Mouse (Mus musculus) heart, adult 18-20 months (tissue): Measurements from ENCODE around the gene Klrc1. TPM values are rescaled to one million over a fixed set of nuclear protein-coding genes. Genes with fewer than 3 reads are reported as not detected.
"Not testable (repeated sequence)": the region's sequence is repeated elsewhere in the genome, so short reads cannot be mapped to it uniquely, and the experiment has no call there.

ENCODE experiments used
- DNase-seq, 2 experiments: peaks; one replicate each; pipeline ENCODE4 v3.0.0; 2021 to 2022; ENCODE audit warnings: mixed read lengths in 1 of 2
- long read RNA-seq, 2 experiments: library from polyadenylated mRNA; stranded (forward); transcript quantifications; one replicate each; pipeline ENCODE4 v2.0.0; 2021
- microRNA-seq, 2 experiments: library from miRNA; unstranded; fragments of <30 nt; microRNA quantifications; one replicate each; pipeline ENCODE4 v1.2.0; 2022
- total RNA-seq, 2 experiments: library from RNA; stranded (reverse); gene quantifications; 2 replicates each; pipeline ENCODE4 v1.2.3; 2021

Gene Klrc1
- total RNA-seq = under 1 TPM in 1 of 2 experiments, not detected in 1; 0.27 TPM
- long read RNA-seq, experiment 1 = 0 reads
- long read RNA-seq, experiment 2 = 0 reads

GRCm38 (mm10) chr6:129678873-129679272 is at the start of gene Klrc1:
Gene Klrc1 (minus strand): TSS chr6:129678973.
- no peak for DNase-seq

GRCm38 (mm10) chr6:129727237-129727636 is 48.5 kb upstream of the Klrc1 start:
- DNase-seq = no peak

- no peak for DNase-seq
These were observed 42.6 kb upstream of the Klrc1 start for GRCm38 (mm10) chr6:129721390-129721789.

GRCm38 (mm10) chr6:129720487-129720886 is 41.7 kb upstream of the Klrc1 start:
- no peak for DNase-seq

- DNase-seq = no peak
These were observed 38.3 kb upstream of the Klrc1 start, which contains the start of gene Klri1 for GRCm38 (mm10) chr6:129717032-129717431. Gene Klri1 (minus strand): TSS chr6:129717132.

GRCm38 (mm10) chr6:129713566-129713965 is 34.8 kb upstream of the Klrc1 start:
- DNase-seq = peak in 1 of 2 experiments; percentile 2

- DNase-seq = not testable (repeated sequence)
These were observed 12.7 kb upstream of the Klrc1 start for GRCm38 (mm10) chr6:129691436-129691835.

GRCm38 (mm10) chr6:129680379-129680778 is 1.6 kb upstream of the Klrc1 start:
- peak in 1 of 2 experiments; percentile 2 for DNase-seq

- not testable (repeated sequence) for DNase-seq
These were observed 17.5 kb downstream of the Klrc1 start for GRCm38 (mm10) chr6:129661301-129661700.

GRCm38 (mm10) chr6:129660589-129660988 is 18.2 kb downstream of the Klrc1 start, which contains the start of gene Klrc2:
Gene Klrc2 (minus strand): TSS chr6:129660689.
- DNase-seq = not testable (repeated sequence)

- not testable (repeated sequence) for DNase-seq
These were observed 34.7 kb downstream of the Klrc1 start for GRCm38 (mm10) chr6:129644054-129644453.

- DNase-seq = not testable (repeated sequence)
These were observed 35.5 kb downstream of the Klrc1 start, which contains the start of gene Klrc3 for GRCm38 (mm10) chr6:129643237-129643636. Gene Klrc3 (minus strand): TSS chr6:129643337.

- DNase-seq = not testable (repeated sequence)
These were observed 47.7 kb downstream of the Klrc1 start for GRCm38 (mm10) chr6:129631046-129631445.

GRCm38 (mm10) chr6:129623735-129624134 is 55.0 kb downstream of the Klrc1 start, which contains the start of gene Klrk1:
Gene Klrk1 (minus strand): TSS chr6:129623864.
- no peak for DNase-seq

Small RNAs within 50 kb of the gene (microRNA-seq; reads per million reads assigned to microRNA genes)
- gene Mir680-1 = 0 reads per million in 2 experiments

Other genes starting within 250 kb of the Klrc1 start
- 10 to 100 TPM; 11.1 to 11.4 TPM for gene Clec1a, start 227.0 kb downstream of the Klrc1 start, total RNA-seq
- gene Olr1, start 171.8 kb downstream of the Klrc1 start, total RNA-seq = not detected
- gene Tmem52b, start 166.4 kb downstream of the Klrc1 start, total RNA-seq = not detected
- 100 to 1,000 TPM; 149 to 199 TPM for gene Gabarapl1, start 145.8 kb downstream of the Klrc1 start, total RNA-seq
- under 1 TPM in 1 of 2 experiments, not detected in 1; 0.30 TPM for gene Klre1, start 101.1 kb downstream of the Klrc1 start, total RNA-seq
- 1 to 10 TPM in 1 of 2 experiments, not detected in 1; 1.1 TPM for gene Klrd1, start 87.2 kb downstream of the Klrc1 start, total RNA-seq
- under 1 TPM; 0.26 to 0.57 TPM for gene Klrk1, start 55.1 kb downstream of the Klrc1 start, total RNA-seq
- not detected for gene Klrc3, start 35.6 kb downstream of the Klrc1 start, total RNA-seq
- not detected for gene Klrc2, start 18.3 kb downstream of the Klrc1 start, total RNA-seq
- not detected for gene Klri1, start 38.2 kb upstream of the Klrc1 start, total RNA-seq
- gene Klri2, start 61.5 kb upstream of the Klrc1 start, total RNA-seq = not detected
- not detected for gene Gm156, start 105.3 kb upstream of the Klrc1 start, total RNA-seq
- not detected for gene Gm17631, start 183.7 kb upstream of the Klrc1 start, total RNA-seq
- not detected for gene Klra17, start 197.7 kb upstream of the Klrc1 start, total RNA-seq
- gene Klra5, start 238.7 kb upstream of the Klrc1 start, total RNA-seq = not detected